Mouse (Mus musculus) hindbrain, embryonic 15.5 days (tissue): ENCODE measurements around the gene Zbtb38. TPM values are rescaled to one million over a fixed set of nuclear protein-coding genes. Genes with fewer than 3 reads are reported as not detected.

ENCODE experiments used
- ATAC-seq: fragments of 200-750 bp; cut with Nextera tagmentation; 2 replicates; pipeline ENCODE4 v1.8.0; 2017; ENCODE audit warnings: low read depth, moderate number of reproducible peaks, moderate TSS enrichment; ENCODE audit not compliant: low FRiP score
- H3K27ac ChIP-seq: fragments of 300-500 bp; sonication (generic); replicated peaks from 2 replicates; pipeline ENCODE4 v1.5.1; 2015; ENCODE audit warnings: mild to moderate bottlenecking, inconsistent platforms
- H3K27me3 ChIP-seq: fragments of 300-500 bp; sonication (generic); 2 replicates; pipeline ENCODE4 v1.6.1; 2015; ENCODE audit warnings: control low read depth, inconsistent platforms
- H3K36me3 ChIP-seq: fragments of 300-500 bp; sonication (generic); 2 replicates; pipeline ENCODE4 v1.6.1; 2015; ENCODE audit warnings: control low read depth, inconsistent platforms
- H3K4me1 ChIP-seq: fragments of 300-500 bp; sonication (generic); replicated peaks from 2 replicates; pipeline ENCODE4 v1.6.1; 2015; ENCODE audit warnings: control low read depth, inconsistent platforms
- H3K4me2 ChIP-seq: fragments of 300-500 bp; sonication (generic); 2 replicates; pipeline ENCODE4 v1.6.1; 2015; ENCODE audit warnings: moderate library complexity, mild to moderate bottlenecking, inconsistent platforms
- H3K4me3 ChIP-seq: fragments of 300-500 bp; sonication (generic); 2 replicates; pipeline ENCODE4 v1.5.1; 2015; ENCODE audit warnings: mild to moderate bottlenecking, inconsistent platforms
- H3K9ac ChIP-seq: fragments of 300-500 bp; sonication (generic); 2 replicates; pipeline ENCODE4 v1.6.1; 2015; ENCODE audit warnings: inconsistent platforms
- H3K9me3 ChIP-seq: fragments of 300-500 bp; sonication (generic); 2 replicates; pipeline ENCODE4 v1.6.1; 2016; ENCODE audit warnings: control low read depth, inconsistent platforms
- WGBS: fragments of 180-500 bp; shearing (Covaris S2); methylation state at CpG from one replicate; pipeline ENCODE4 v1.1.7; 2015; 5-methylcytosine and 5-hydroxymethylcytosine counted together
- polyA plus RNA-seq: library from polyadenylated mRNA; unstranded; fragments of >200 nt; fragmentation: Nextera tagmentation; extraction: Ambion mirVana; gene quantifications from 2 replicates; pipeline ENCODE4 v1.2.1, GENCODE M21; 2015

The Zbtb38 gene
- polyA plus RNA-seq, 1 experiment from 2014 or later: 46.1 TPM

DNA sequence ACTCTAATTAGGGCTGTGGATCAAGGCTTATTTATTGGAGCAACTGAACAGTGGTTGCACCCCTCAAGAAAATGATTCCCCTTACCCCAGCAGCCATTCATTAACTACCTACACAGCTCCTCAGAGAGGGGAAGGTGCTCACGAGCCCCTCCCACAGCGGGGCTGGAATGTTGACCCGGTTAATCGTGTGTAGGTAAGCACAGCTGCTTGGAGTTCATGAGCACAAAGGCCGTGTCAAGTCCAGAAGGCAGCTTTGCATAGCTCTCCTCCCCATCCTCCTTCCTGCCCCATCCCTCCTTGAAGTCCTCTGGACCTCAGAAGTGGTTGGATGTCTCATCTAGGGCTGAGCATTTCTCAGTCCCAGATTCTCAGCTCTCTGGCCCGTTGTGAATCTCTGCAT lies 117.5 kb downstream of the Zbtb38 start:
- Histone ChIP-seq H3K27me3 (peaks cover 3% of the 10 kb centered on the region; the same call in 1 of the 2 replicates), H3K27ac (no peak overlapping the region), H3K9ac (no peak overlapping the region), H3K36me3 (no peaks in the 10 kb centered on the region), H3K4me1 (0 out of 2 replicates have a peak, but pooled peaks cover 3% of the 10 kb centered on the region), H3K4me3 (no peak overlapping the region), H3K4me2 (no peak overlapping the region), H3K9me3 (no peaks in the 10 kb centered on the region)
- 72% methylated on average over 6 of the region's 6 CpGs for WGBS
- ATAC-seq: no peak

DNA sequence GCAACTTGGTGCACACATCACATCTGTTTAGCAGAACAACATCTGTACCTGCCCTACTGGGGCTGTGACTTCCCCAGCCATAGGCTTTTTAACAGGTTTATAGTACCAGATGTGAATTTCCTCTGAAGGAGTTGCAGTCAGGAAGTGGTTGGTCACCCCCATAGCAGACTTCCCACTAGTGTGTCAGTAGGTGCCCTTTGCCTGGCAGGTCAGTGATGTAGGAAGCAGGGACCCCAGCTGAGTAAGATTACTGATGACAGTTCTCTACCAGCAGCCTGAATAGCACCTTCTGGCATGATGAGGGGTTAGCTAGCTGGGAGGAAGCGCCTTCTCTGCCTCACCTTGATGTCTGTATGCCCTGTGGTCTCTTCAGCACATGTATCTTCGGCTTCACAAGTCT lies 118.9 kb downstream of the Zbtb38 start:
- peaks cover 16% of the 10 kb centered on the region for H3K4me1 ChIP-seq
- H3K4me2 ChIP-seq: no peak overlapping the region
- H3K9me3 ChIP-seq: no peaks in the 10 kb centered on the region
- no peak overlapping the region for H3K4me3 ChIP-seq
- H3K9ac ChIP-seq: no peak overlapping the region
- no peaks in the 10 kb centered on the region for H3K36me3 ChIP-seq
- no peak overlapping the region for H3K27ac ChIP-seq
- H3K27me3 ChIP-seq: peaks cover 3% of the 10 kb centered on the region; the same call in 1 of the 2 replicates
- WGBS: 91% methylated on average over 2 of the region's 2 CpGs
- no peak for ATAC-seq

Other genes with a start within 250 kb of the Zbtb38 start
- gene Gm28729, start 227.6 kb downstream of the Zbtb38 start, polyA plus RNA-seq: 0.48 and 0.62 TPM in 2 replicates
- gene Rasa2, start 121.2 kb downstream of the Zbtb38 start, polyA plus RNA-seq: 16.0 and 16.5 TPM in 2 replicates
- 32.6 and 39.0 TPM in 2 replicates for gene Pxylp1, start 139.8 kb upstream of the Zbtb38 start, polyA plus RNA-seq